Comparison of ENCODE assay signal across 17 mouse cellular contexts in genomic region chr13:93070406-93070805, GRCm38 (mm10).
DNase-seq lines count a peak whose midpoint lies in the region; ATAC-seq lines count a peak whose summit lies in the region.
"Had no signal": no experiment of that assay in that cellular context is flagged by ENCODE, and none has a peak within 500 bp of the region (broad histone marks: within the 10 kb centered on the region; RNA-seq: fewer than 3 reads in every experiment).

No protein-coding gene starts in this region.

- H3K9me3 ChIP-seq in forebrain, embryonic 14.5 days (replicated peaks; ENCODE audit: control insufficient read depth, low read length) = no peaks in the 10 kb centered on the region
- H3K9me3 ChIP-seq in forebrain, embryonic 13.5 days (replicated peaks) = no peaks in the 10 kb centered on the region
- H3K9me3 ChIP-seq in midbrain, embryonic 14.5 days (ENCODE audit: control insufficient read depth, low read length) = no peaks in the 10 kb centered on the region
- no peaks in the 10 kb centered on the region for H3K9me3 ChIP-seq in midbrain, embryonic 15.5 days
- H3K9me3 ChIP-seq: embryonic facial prominence, embryonic 15.5 days; forebrain, embryonic 10.5 days; kidney, embryonic 15.5 days; liver, embryonic 13.5 days had no signal

- no peak for ATAC-seq in forebrain, embryonic 14.5 days
- ATAC-seq in forebrain, embryonic 13.5 days = no peak
- no peak for ATAC-seq in midbrain, embryonic 14.5 days (ENCODE audit: low FRiP score, low TSS enrichment)
- ATAC-seq in midbrain, embryonic 15.5 days (replicated peaks) = no peak
- ATAC-seq: activated CD4-positive, CD25-positive, alpha-beta regulatory T cell, adult 4 months had no signal

- no peak overlapping the region for H3K9ac ChIP-seq in forebrain, embryonic 14.5 days (ENCODE audit: low read length)
- no peak overlapping the region for H3K9ac ChIP-seq in forebrain, embryonic 13.5 days
- H3K9ac ChIP-seq in midbrain, embryonic 14.5 days (replicated peaks; ENCODE audit: low read length) = no peak overlapping the region
- no peak overlapping the region for H3K9ac ChIP-seq in midbrain, embryonic 15.5 days
- H3K9ac ChIP-seq: embryonic facial prominence, embryonic 15.5 days; kidney, embryonic 15.5 days; liver, embryonic 13.5 days had no signal

- H3K27ac ChIP-seq in forebrain, embryonic 14.5 days (ENCODE audit: low read depth, low read length) = no peak overlapping the region
- no peak overlapping the region for H3K27ac ChIP-seq in forebrain, embryonic 13.5 days
- H3K27ac ChIP-seq in midbrain, embryonic 14.5 days (replicated peaks; ENCODE audit: low read depth, low read length) = no peak overlapping the region
- no peak overlapping the region for H3K27ac ChIP-seq in midbrain, embryonic 15.5 days
- H3K27ac ChIP-seq: embryonic facial prominence, embryonic 15.5 days; forebrain, embryonic 10.5 days; kidney, embryonic 15.5 days; liver, embryonic 13.5 days had no signal

- peaks cover 16% of the 10 kb centered on the region; the same call in 1 of the 2 replicates for H3K4me1 ChIP-seq in forebrain, embryonic 14.5 days (ENCODE audit: control insufficient read depth, insufficient read depth, low read length)
- peaks cover 34% of the 10 kb centered on the region for H3K4me1 ChIP-seq in forebrain, embryonic 13.5 days
- H3K4me1 ChIP-seq in midbrain, embryonic 14.5 days (ENCODE audit: control insufficient read depth, insufficient read depth, low read length) = peaks cover 12% of the 10 kb centered on the region
- H3K4me1 ChIP-seq in midbrain, embryonic 15.5 days = peaks cover 19% of the 10 kb centered on the region
- H3K4me1 ChIP-seq: liver, embryonic 13.5 days had no signal

- peak; percentile 26 for DNase-seq in forebrain, embryonic 14.5 days (ENCODE audit: low spot score)
- peak; percentile 43 for DNase-seq in midbrain, embryonic 14.5 days
- DNase-seq in embryo, embryonic 11 days = peak; percentile 50
- DNase-seq in retina, embryonic 14.5 days (ENCODE audit: low spot score) = peak; percentile 65
- no peak for DNase-seq in kidney, postnatal 25 days
- DNase-seq in gastrocnemius, postnatal 10 days = no peak
- DNase-seq: gastrocnemius, postnatal 25 days; heart, postnatal 14 days; liver, embryonic 13.5 days; spleen, adult 18-20 months; thymus, adult 18-20 months had no signal

- no peaks in the 10 kb centered on the region for H3K36me3 ChIP-seq in forebrain, embryonic 14.5 days (ENCODE audit: control insufficient read depth, insufficient read depth, low read length)
- no peaks in the 10 kb centered on the region for H3K36me3 ChIP-seq in forebrain, embryonic 13.5 days (ENCODE audit: poor library complexity, severe bottlenecking)
- no peaks in the 10 kb centered on the region for H3K36me3 ChIP-seq in midbrain, embryonic 14.5 days (ENCODE audit: control insufficient read depth, insufficient read depth, low read length)
- H3K36me3 ChIP-seq in midbrain, embryonic 15.5 days (replicated peaks) = no peaks in the 10 kb centered on the region
- H3K36me3 ChIP-seq: embryonic facial prominence, embryonic 15.5 days; forebrain, embryonic 10.5 days; kidney, embryonic 15.5 days; liver, embryonic 13.5 days had no signal

- H3K4me3 ChIP-seq in forebrain, embryonic 14.5 days (ENCODE audit: low read depth, low read length) = no peak overlapping the region
- no peak overlapping the region for H3K4me3 ChIP-seq in forebrain, embryonic 13.5 days
- no peak overlapping the region for H3K4me3 ChIP-seq in midbrain, embryonic 14.5 days (replicated peaks; ENCODE audit: low read depth, low read length)
- no peak overlapping the region for H3K4me3 ChIP-seq in midbrain, embryonic 15.5 days
- H3K4me3 ChIP-seq: embryonic facial prominence, embryonic 15.5 days; forebrain, embryonic 10.5 days; kidney, embryonic 15.5 days; liver, embryonic 13.5 days had no signal

- H3K4me2 ChIP-seq in forebrain, embryonic 14.5 days (ENCODE audit: low read length) = no peak overlapping the region
- H3K4me2 ChIP-seq in forebrain, embryonic 13.5 days = no peak overlapping the region
- no peak overlapping the region for H3K4me2 ChIP-seq in midbrain, embryonic 14.5 days (ENCODE audit: low read length)
- no peak overlapping the region for H3K4me2 ChIP-seq in midbrain, embryonic 15.5 days
- H3K4me2 ChIP-seq: embryonic facial prominence, embryonic 15.5 days; kidney, embryonic 15.5 days; liver, embryonic 13.5 days had no signal

- WGBS in forebrain, embryonic 14.5 days = 29% methylated on average over 8 of the region's 8 CpGs
- WGBS in forebrain, embryonic 13.5 days = 28% methylated on average over 8 of the region's 8 CpGs
- WGBS in midbrain, embryonic 14.5 days = 43% methylated on average over 8 of the region's 8 CpGs
- WGBS in midbrain, embryonic 15.5 days = 50% methylated on average over 8 of the region's 8 CpGs

- H3K27me3 ChIP-seq in forebrain, embryonic 14.5 days (replicated peaks; ENCODE audit: control insufficient read depth, insufficient read depth, low read length) = no peaks in the 10 kb centered on the region
- no peaks in the 10 kb centered on the region for H3K27me3 ChIP-seq in forebrain, embryonic 13.5 days
- no peaks in the 10 kb centered on the region for H3K27me3 ChIP-seq in midbrain, embryonic 14.5 days (ENCODE audit: control insufficient read depth, insufficient read depth, low read length)
- H3K27me3 ChIP-seq in midbrain, embryonic 15.5 days (replicated peaks) = no peaks in the 10 kb centered on the region
- H3K27me3 ChIP-seq: embryonic facial prominence, embryonic 15.5 days; kidney, embryonic 15.5 days; liver, embryonic 13.5 days had no signal

Comparison
In these comparisons a context has a peak if more than half of its experiments do, and no peak if none do; other contexts are left out.
1. DNase-seq: peak in forebrain, embryonic 14.5 days (single experiment), midbrain, embryonic 14.5 days (single experiment), embryo, embryonic 11 days (single experiment) and retina, embryonic 14.5 days (single experiment); none in kidney, postnatal 25 days (0 of 2) and gastrocnemius, postnatal 10 days (single experiment).